Comparison of ENCODE assay signal across 8 mouse cellular contexts in the genomic region with DNA sequence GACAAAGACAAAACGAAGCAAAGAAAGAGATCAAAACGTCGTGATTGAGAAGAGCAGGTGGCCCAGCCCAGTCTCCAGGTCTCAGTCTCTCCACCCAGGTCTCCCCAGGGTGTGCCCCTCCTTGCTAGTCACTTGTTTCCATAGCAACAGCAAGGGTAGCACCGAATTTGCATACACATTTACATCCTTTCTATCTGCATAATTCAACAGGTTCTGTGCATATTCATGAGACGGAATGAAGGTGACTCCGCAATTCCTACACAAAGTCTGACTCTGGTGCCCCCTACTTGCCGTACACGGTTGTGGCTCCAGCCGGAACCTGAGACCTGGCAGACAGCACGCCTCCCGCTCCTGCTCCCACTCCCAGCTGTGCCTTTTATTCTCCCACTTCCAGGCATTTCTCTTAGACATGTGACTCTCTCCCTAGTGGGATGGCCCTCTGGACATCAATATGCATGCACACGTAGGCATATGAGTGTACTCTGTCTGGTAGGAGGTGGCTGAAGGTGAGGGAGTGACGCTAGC. TPM values are rescaled to one million over a fixed set of nuclear protein-coding genes. Genes with fewer than 3 reads are reported as not detected.
DNase-seq lines count a peak whose midpoint lies in the region; ATAC-seq and TF ChIP-seq lines count a peak whose summit lies in the region.

No protein-coding gene starts in this region.

- no peak overlapping the region for H3K4me2 ChIP-seq in limb, embryonic 14.5 days (replicated peaks; ENCODE audit: low read depth, low read length, severe bottlenecking)
- H3K4me2 ChIP-seq in midbrain, embryonic 16.5 days (ENCODE audit: low read length), result peak overlapping the region; percentile 21
- H3K4me2 ChIP-seq in stomach, embryonic 16.5 days (ENCODE audit: low read depth, low read length), result no peak overlapping the region

- H3K4me3 ChIP-seq in limb, embryonic 14.5 days (replicated peaks; ENCODE audit: low read length), result no peak overlapping the region
- no peak overlapping the region for H3K4me3 ChIP-seq in midbrain, embryonic 16.5 days (ENCODE audit: low read depth, low read length)
- no peak overlapping the region for H3K4me3 ChIP-seq in stomach, embryonic 16.5 days (replicated peaks; ENCODE audit: low read length)

- TF ChIP-seq POLR2A in limb, embryonic 14.5 days (IDR thresholded peaks at IDR 0.05; ENCODE audit: borderline replicate concordance, extremely low read depth, insufficient read depth, insufficient read length), result no peak

- peak; percentile 60; the same call in 1 of the 2 replicates for ATAC-seq in limb, embryonic 14.5 days (ENCODE audit: low FRiP score, low read depth)
- peak; percentile 81 for ATAC-seq in midbrain, embryonic 16.5 days
- ATAC-seq in stomach, embryonic 16.5 days (ENCODE audit: insufficient read depth, low FRiP score), result peak; percentile 51

- no peak overlapping the region for H3K27ac ChIP-seq in limb, embryonic 14.5 days (replicated peaks; ENCODE audit: low read depth, low read length)
- H3K27ac ChIP-seq in midbrain, embryonic 16.5 days (ENCODE audit: low read length), result peak overlapping the region; percentile 62
- no peak overlapping the region for H3K27ac ChIP-seq in stomach, embryonic 16.5 days (ENCODE audit: low read length)

- WGBS in limb, embryonic 14.5 days, result 2% methylated on average over 13 of the region's 13 CpGs
- 1% methylated on average over 13 of the region's 13 CpGs for WGBS in midbrain, embryonic 16.5 days
- 4% methylated on average over 13 of the region's 13 CpGs for WGBS in stomach, embryonic 16.5 days

- DNase-seq in B cell, adult 2 months, result peak; percentile 70 to 78
- DNase-seq in WW6 (ENCODE audit: low read depth, low spot score), result peak; percentile 75
- DNase-seq in embryo, embryonic 10 days (ENCODE audit: low spot score), result peak; percentile 89
- DNase-seq in gastrocnemius, postnatal 10 days, result peak; percentile 62
- peak; percentile 86 for DNase-seq in kidney, adult 11 months
- DNase-seq in limb, embryonic 14.5 days (ENCODE audit: low spot score), result peak; percentile 73

- H3K9ac ChIP-seq in limb, embryonic 14.5 days (ENCODE audit: low read depth, low read length, severe bottlenecking), result no peak overlapping the region
- H3K9ac ChIP-seq in midbrain, embryonic 16.5 days (ENCODE audit: low read depth, low read length), result 0 out of 2 replicates have a peak overlapping the region, but pooled peaks have one; percentile 15
- H3K9ac ChIP-seq in stomach, embryonic 16.5 days (ENCODE audit: low read length), result no peak overlapping the region

- H3K4me1 ChIP-seq in limb, embryonic 14.5 days (ENCODE audit: control insufficient read depth, insufficient read depth, low read length), result peaks cover 17% of the 10 kb centered on the region
- H3K4me1 ChIP-seq in midbrain, embryonic 16.5 days (ENCODE audit: control insufficient read depth, insufficient read depth, low read length), result peaks cover 32% of the 10 kb centered on the region
- peaks cover 17% of the 10 kb centered on the region for H3K4me1 ChIP-seq in stomach, embryonic 16.5 days (ENCODE audit: control insufficient read depth, insufficient read depth, low read length)

- H3K9me3 ChIP-seq in limb, embryonic 14.5 days (ENCODE audit: control insufficient read depth, low read length), result no peaks in the 10 kb centered on the region
- H3K9me3 ChIP-seq in midbrain, embryonic 16.5 days (replicated peaks; ENCODE audit: control insufficient read depth, low read length, poor library complexity, severe bottlenecking), result no peaks in the 10 kb centered on the region
- no peaks in the 10 kb centered on the region for H3K9me3 ChIP-seq in stomach, embryonic 16.5 days (replicated peaks; ENCODE audit: control insufficient read depth, low read length)

- peaks cover 9% of the 10 kb centered on the region for H3K36me3 ChIP-seq in limb, embryonic 14.5 days (ENCODE audit: control insufficient read depth, insufficient read depth, low read length)
- no peaks in the 10 kb centered on the region for H3K36me3 ChIP-seq in midbrain, embryonic 16.5 days (ENCODE audit: control insufficient read depth, insufficient read depth, low read length)
- no peaks in the 10 kb centered on the region for H3K36me3 ChIP-seq in stomach, embryonic 16.5 days (ENCODE audit: control insufficient read depth, insufficient read depth, low read length)

- H3K27me3 ChIP-seq in limb, embryonic 14.5 days (ENCODE audit: control insufficient read depth, insufficient read depth, low read length), result 0 out of 2 replicates have a peak, but pooled peaks cover 18% of the 10 kb centered on the region
- no peaks in the 10 kb centered on the region for H3K27me3 ChIP-seq in midbrain, embryonic 16.5 days (ENCODE audit: control insufficient read depth, insufficient read depth, low read depth, low read length)
- H3K27me3 ChIP-seq in stomach, embryonic 16.5 days (ENCODE audit: control insufficient read depth, insufficient read depth, low read length), result peaks cover 14% of the 10 kb centered on the region

RNA-seq across cellular contexts. Expression of a gene that starts 6.3 kb away (rescaled TPM):
- total RNA-seq in gastrocnemius, postnatal 10 days (2021), result 10 to 100 TPM; 31.5 to 41.4 TPM
- 59.3 and 67.5 TPM in 2 replicates for polyA plus RNA-seq in limb, embryonic 14.5 days (2012; rRNA removed)
- polyA plus RNA-seq in limb, embryonic 14.5 days (2014; fragmentation: Nextera tagmentation; extraction: Ambion mirVana), result 69.8 and 76.2 TPM in 2 replicates
- 52.3 and 52.4 TPM in 2 replicates for polyA plus RNA-seq in midbrain, embryonic 16.5 days (2015; fragmentation: Nextera tagmentation; extraction: Ambion mirVana)
- 54.3 and 58.6 TPM in 2 replicates for polyA plus RNA-seq in stomach, embryonic 16.5 days (2015; fragmentation: Nextera tagmentation; extraction: Ambion mirVana)

RNA-seq across cellular contexts. Expression of a gene that starts 7.3 kb away (rescaled TPM):
- total RNA-seq in gastrocnemius, postnatal 10 days (2021), result 10 to 100 TPM; 74.3 to 75.3 TPM
- 247 and 316 TPM in 2 replicates for polyA plus RNA-seq in limb, embryonic 14.5 days (2012; rRNA removed)
- 384 and 431 TPM in 2 replicates for polyA plus RNA-seq in limb, embryonic 14.5 days (2014; fragmentation: Nextera tagmentation; extraction: Ambion mirVana)
- polyA plus RNA-seq in midbrain, embryonic 16.5 days (2015; fragmentation: Nextera tagmentation; extraction: Ambion mirVana), result 31.5 and 36.3 TPM in 2 replicates
- polyA plus RNA-seq in stomach, embryonic 16.5 days (2015; fragmentation: Nextera tagmentation; extraction: Ambion mirVana), result 143 and 152 TPM in 2 replicates

RNA-seq across cellular contexts. Expression of a gene that starts 10.2 kb away (rescaled TPM):
- 10 to 100 TPM; 20.1 to 28.2 TPM for total RNA-seq in gastrocnemius, postnatal 10 days (2021)
- polyA plus RNA-seq in limb, embryonic 14.5 days (2012; rRNA removed), result 34.2 and 43.6 TPM in 2 replicates
- polyA plus RNA-seq in limb, embryonic 14.5 days (2014; fragmentation: Nextera tagmentation; extraction: Ambion mirVana), result 5.3 and 5.4 TPM in 2 replicates
- polyA plus RNA-seq in midbrain, embryonic 16.5 days (2015; fragmentation: Nextera tagmentation; extraction: Ambion mirVana), result 28.1 and 28.3 TPM in 2 replicates
- polyA plus RNA-seq in stomach, embryonic 16.5 days (2015; fragmentation: Nextera tagmentation; extraction: Ambion mirVana), result 10.1 and 10.5 TPM in 2 replicates

RNA-seq across cellular contexts. Expression of a gene that starts 15.9 kb away (rescaled TPM):
- total RNA-seq in gastrocnemius, postnatal 10 days (2021), result 10 to 100 TPM; 44.3 to 57.6 TPM
- polyA plus RNA-seq in limb, embryonic 14.5 days (2012; rRNA removed), result 64.2 and 70.1 TPM in 2 replicates
- 99.1 and 101 TPM in 2 replicates for polyA plus RNA-seq in limb, embryonic 14.5 days (2014; fragmentation: Nextera tagmentation; extraction: Ambion mirVana)
- polyA plus RNA-seq in midbrain, embryonic 16.5 days (2015; fragmentation: Nextera tagmentation; extraction: Ambion mirVana), result 295 and 313 TPM in 2 replicates
- 132 TPM in 2 replicates for polyA plus RNA-seq in stomach, embryonic 16.5 days (2015; fragmentation: Nextera tagmentation; extraction: Ambion mirVana)

RNA-seq across cellular contexts. Expression of a gene that starts 23.9 kb away (rescaled TPM):
- total RNA-seq in gastrocnemius, postnatal 10 days (2021), result not detected
- 0.09 and 0.20 TPM in 2 replicates for polyA plus RNA-seq in limb, embryonic 14.5 days (2012; rRNA removed)
- polyA plus RNA-seq in limb, embryonic 14.5 days (2014; fragmentation: Nextera tagmentation; extraction: Ambion mirVana), result 0.29 TPM in 1 of 2 replicates, not detected in the other
- 0.58 and 1.2 TPM in 2 replicates for polyA plus RNA-seq in midbrain, embryonic 16.5 days (2015; fragmentation: Nextera tagmentation; extraction: Ambion mirVana)
- not detected in 2 replicates for polyA plus RNA-seq in stomach, embryonic 16.5 days (2015; fragmentation: Nextera tagmentation; extraction: Ambion mirVana)
